Mouse (Mus musculus): ENCODE measurements at regions not wholly inside any gene's neighbourhood (a gene's known extent, or its start where the extent isn't known, plus 50 kb on each side); places are given as distances from the start of the nearest gene placed in this dataset.
A peak's percentile ranks its signal among the peaks of the same experiment; 100 is the strongest.

DNA sequence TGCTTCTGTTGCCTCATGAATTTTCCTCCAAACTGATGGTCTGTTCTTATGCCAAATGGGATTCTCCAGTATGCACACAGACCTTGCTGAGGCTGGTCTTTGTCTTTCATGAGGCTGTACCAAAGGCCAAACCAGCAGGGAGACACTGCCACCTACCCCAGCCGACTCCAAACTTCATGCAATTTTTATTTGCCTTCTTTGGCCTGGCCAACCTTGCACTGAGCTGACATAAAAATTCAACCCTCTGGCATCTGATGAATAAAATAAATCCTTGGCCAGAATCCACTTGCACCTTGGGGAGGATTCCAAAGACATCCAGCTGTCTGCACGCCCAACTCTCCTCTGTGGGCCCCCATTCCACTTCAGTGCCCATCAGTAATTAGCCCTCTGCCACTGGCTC, 126.0 kb upstream of the Nmur2 start:
- DNase-seq (ENCODE audit: low spot score in 2 of 2): no peak

DNA sequence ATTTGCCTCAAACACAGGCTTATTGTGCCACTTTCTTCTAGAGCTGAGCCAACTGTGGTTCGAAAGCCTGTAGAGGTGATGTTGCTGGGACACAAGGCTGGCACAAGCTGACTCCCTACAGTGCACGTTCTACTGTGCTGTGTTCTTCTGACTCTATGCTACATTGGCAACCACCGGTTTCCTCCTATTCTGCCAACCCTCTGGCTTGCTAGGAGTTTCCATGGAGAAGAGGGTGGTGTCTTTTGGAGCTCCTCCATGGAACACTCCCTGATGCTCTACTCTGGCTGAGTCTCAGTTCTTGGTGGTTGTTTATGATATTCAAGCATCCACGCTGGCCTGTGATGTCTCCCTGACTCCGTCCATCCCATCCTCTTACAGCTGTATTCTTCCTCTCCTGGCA, 124.9 kb upstream of the Nmur2 start:
- DNase-seq (ENCODE audit: low spot score in 2 of 2): peak; percentile 43 to 64

- no peak for DNase-seq (ENCODE audit: low spot score in 2 of 2)
Observed at GRCm38 (mm10) chr11:56160286-56160685, 119.5 kb upstream of the Nmur2 start.

GRCm38 (mm10) chr11:56159412-56160074, 118.7 kb upstream of the Nmur2 start:
- peak; percentile 34 to 55 for DNase-seq (ENCODE audit: low spot score in 2 of 2)

GRCm38 (mm10) chr11:56150825-56151342, 110.1 kb upstream of the Nmur2 start:
- no peak for DNase-seq (ENCODE audit: low spot score in 2 of 2)

DNA sequence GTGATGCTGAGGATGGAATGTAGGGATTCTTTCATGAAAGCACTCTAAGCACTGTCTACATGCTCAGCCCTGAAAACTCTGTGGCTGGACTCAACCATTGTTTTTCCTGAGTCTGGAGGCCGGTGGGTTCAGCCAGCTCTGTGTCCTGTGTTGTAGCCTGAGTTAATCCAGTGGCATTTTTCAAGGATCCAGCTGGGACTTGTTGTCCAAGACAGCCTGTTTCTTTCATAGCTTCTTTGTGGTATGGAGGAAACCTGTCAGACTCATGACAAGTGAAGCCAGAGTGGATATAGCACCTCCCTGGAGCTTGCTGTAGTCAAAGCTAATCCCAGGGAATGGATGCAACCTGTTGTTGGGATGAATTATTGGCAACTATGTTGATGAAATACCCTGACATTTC, 108.9 kb upstream of the Nmur2 start:
- no peak for DNase-seq (ENCODE audit: low spot score in 2 of 2)

DNA sequence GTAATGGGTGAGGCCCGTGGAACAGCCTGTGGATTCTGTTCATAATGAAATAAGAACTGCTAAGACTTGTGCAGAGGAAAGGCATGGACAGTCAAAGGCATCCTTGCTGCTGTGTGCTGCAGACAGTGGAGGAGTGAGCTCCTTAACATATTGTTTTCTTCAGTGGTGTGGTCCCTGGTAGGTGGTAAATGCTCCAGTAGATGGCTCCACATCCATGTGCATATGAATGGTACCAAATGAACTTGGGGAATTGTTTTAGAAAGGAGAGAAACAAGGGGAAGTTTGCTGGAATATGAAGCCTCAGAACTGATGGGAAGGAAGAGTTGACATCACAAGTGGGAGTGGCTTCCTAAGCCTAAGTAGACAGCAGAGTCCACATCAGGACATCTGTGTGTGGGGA, 108.1 kb upstream of the Nmur2 start:
- DNase-seq (ENCODE audit: low spot score in 2 of 2): no peak

GRCm38 (mm10) chr11:56146708-56147107, 105.9 kb upstream of the Nmur2 start:
- DNase-seq (ENCODE audit: low spot score in 2 of 2): peak in 1 of 2 experiments; percentile 18

DNA sequence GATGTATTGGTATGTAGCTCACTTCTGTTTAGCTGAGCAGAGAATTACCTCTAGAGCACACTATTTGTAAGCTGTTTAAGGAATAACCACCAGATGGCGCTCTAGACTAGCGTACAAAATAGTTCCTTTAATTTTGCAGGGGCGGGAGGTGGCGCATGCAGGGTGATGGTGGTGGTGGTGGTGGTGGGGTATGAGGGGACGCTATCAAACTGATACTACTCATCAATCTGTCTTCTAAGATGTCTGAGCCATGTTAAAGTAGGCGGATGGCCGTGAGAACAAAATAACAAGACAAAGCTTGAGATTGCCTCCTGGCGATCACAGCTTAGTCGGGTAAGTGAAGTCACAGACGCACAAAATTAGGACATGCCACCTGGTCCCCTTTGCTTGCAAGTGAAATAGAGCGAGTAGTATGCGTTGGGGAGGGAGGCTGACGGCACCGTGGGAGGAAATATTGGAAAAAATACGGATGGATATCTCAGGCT, 90.6 kb upstream of the Nmur2 start:
- DNase-seq (ENCODE audit: low spot score in 2 of 2): peak; percentile 40 to 51

DNA sequence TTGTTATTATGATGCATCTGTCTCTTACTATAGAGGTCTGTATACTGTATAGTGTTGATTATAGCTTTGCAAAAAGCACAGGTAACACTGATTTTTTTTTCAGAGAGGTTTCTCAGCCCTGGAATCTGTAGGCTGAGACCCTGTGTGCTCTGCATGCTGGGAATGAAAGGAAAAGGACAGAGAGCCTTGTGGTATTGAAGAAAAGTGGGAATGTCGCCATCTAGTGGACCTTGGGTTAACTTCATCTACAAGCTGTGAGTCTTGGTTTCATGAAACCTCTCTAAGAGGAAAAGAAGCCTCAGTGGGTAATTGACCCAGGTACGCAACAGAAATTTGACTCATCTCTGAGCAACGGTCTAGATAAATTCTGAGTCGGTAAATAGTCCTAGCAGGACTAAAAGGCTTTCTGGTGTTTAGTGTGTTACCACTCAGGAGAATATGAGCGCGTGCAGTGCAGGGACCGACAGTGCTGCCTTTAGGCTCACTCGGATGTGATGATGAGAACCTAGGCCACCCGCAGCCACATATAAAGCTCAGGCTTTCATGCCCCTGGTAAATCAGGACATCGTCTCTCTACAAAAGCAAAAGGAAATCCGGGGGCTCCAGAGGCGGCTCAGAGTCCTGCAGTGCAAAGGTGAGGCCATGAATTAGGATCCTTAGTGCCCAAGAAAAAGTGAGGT, 75.9 kb upstream of the Nmur2 start:
- DNase-seq (ENCODE audit: low spot score in 2 of 2): peak in 1 of 2 experiments; percentile 49

GRCm38 (mm10) chr11:56107929-56108328, 67.1 kb upstream of the Nmur2 start:
- peak; percentile 34 to 78 for DNase-seq (ENCODE audit: low spot score in 2 of 2)

DNA sequence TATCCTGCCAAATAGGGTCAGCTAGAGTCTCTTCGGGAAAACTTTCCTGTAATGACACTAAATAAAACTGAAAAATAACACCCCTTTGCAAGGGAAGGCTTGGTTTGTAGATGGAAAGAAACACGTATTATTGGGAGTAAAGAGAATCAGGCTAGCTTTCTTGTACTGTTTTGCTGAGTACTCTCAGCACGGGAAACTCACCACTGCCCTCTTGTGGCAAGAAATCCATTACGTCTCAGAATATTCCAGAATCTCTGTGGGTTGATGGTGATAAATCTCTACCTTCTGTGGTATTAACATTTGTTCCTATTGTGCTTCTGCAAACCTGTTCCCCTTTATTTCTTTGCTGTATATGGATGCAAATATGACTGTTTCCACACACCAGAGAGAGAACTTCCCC, 64.8 kb upstream of the Nmur2 start:
- peak; percentile 20 to 70 for DNase-seq (ENCODE audit: low spot score in 2 of 2)

DNA sequence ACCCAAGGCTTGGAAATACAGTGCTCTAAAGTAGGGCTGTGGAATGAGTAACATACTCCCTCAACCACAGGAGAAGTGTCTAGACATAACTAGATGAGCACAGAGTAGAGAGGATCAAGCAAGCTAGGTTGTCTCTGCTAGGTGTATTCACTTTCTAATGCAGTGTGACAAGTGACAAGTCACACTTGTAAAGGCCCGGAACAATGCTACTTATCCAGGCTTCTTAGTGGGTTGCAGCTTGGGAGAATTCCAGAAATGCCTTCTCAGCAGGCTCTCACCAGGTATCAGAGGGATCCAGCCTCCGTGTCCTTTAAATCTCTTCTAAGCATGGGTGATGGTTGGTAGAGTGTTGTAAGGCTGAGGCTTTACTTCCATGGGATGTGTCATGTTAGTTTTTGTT, 52.1 kb upstream of the Nmur2 start:
- DNase-seq (ENCODE audit: low spot score in 2 of 2): no peak

All from layer of hippocampus, adult 8-10 months (tissue).